Mouse (Mus musculus) limb, embryonic 10.5 days (tissue): Measurements from ENCODE around the gene Clec11a. TPM values are rescaled to one million over a fixed set of nuclear protein-coding genes. Genes with fewer than 3 reads are reported as not detected.

ENCODE experiments used
- DNase-seq: peaks from one replicate; pipeline ENCODE4 v3.0.0-alpha.2; 2017; ENCODE audit warnings: low spot score
- H3K27ac ChIP-seq: fragments of 300-500 bp; sonication (generic); 2 replicates; pipeline ENCODE4 v1.5.1; 2016; ENCODE audit warnings: mild to moderate bottlenecking
- H3K27me3 ChIP-seq: fragments of 300-500 bp; sonication (generic); 2 replicates; pipeline ENCODE4 v1.6.1; 2016; ENCODE audit warnings: low read depth, mild to moderate bottlenecking; ENCODE audit not compliant: poor library complexity, severe bottlenecking
- H3K36me3 ChIP-seq: fragments of 300-500 bp; sonication (generic); 2 replicates; pipeline ENCODE4 v1.6.1; 2016; ENCODE audit warnings: mild to moderate bottlenecking, moderate library complexity
- H3K4me1 ChIP-seq: fragments of 300-500 bp; sonication (generic); 2 replicates; pipeline ENCODE4 v1.6.1; 2016
- H3K4me3 ChIP-seq: fragments of 300-500 bp; sonication (generic); 2 replicates; pipeline ENCODE4 v1.5.1; 2016; ENCODE audit warnings: mild to moderate bottlenecking, moderate library complexity
- H3K9me3 ChIP-seq: fragments of 300-500 bp; sonication (generic); replicated peaks from 2 replicates; pipeline ENCODE4 v1.6.1; 2016; ENCODE audit warnings: mild to moderate bottlenecking
- WGBS: fragments of 180-500 bp; shearing (Covaris S2); methylation state at CpG from one replicate; pipeline ENCODE4 v1.1.7; 2016; 5-methylcytosine and 5-hydroxymethylcytosine counted together
- polyA plus RNA-seq: library from polyadenylated mRNA; unstranded; fragments of >200 nt; fragmentation: Nextera tagmentation; extraction: Ambion mirVana; gene quantifications from 2 replicates; pipeline ENCODE4 v1.2.1, GENCODE M21; 2016

The Clec11a gene
- polyA plus RNA-seq, 1 experiment from 2014 or later, result 1.7 TPM

GRCm38 (mm10) chr7:44340226-44340625 lies 33.5 kb upstream of the Clec11a start:
- no peak for DNase-seq
- Histone ChIP-seq H3K4me3 (no peak overlapping the region), H3K36me3 (no peaks in the 10 kb centered on the region), H3K9me3 (no peaks in the 10 kb centered on the region), H3K27me3 (peaks cover 100% of the 10 kb centered on the region), H3K4me1 (peaks cover 19% of the 10 kb centered on the region), H3K27ac (no peak overlapping the region)
- WGBS, result 69% methylated on average over 6 of the region's 6 CpGs

GRCm38 (mm10) chr7:44337121-44337849 lies 30.6 kb upstream of the Clec11a start:
- Histone ChIP-seq H3K36me3 (no peaks in the 10 kb centered on the region), H3K4me1 (peaks cover 12% of the 10 kb centered on the region), H3K9me3 (no peaks in the 10 kb centered on the region), H3K27me3 (peaks cover 96% of the 10 kb centered on the region), H3K4me3 (no peak overlapping the region), H3K27ac (no peak overlapping the region)
- DNase-seq, result no peak
- 5% methylated on average over 32 of the region's 32 CpGs for WGBS

- Histone ChIP-seq H3K9me3 (no peaks in the 10 kb centered on the region), H3K27ac (no peak overlapping the region), H3K36me3 (no peaks in the 10 kb centered on the region), H3K4me1 (peaks cover 12% of the 10 kb centered on the region), H3K4me3 (peak overlapping the region; percentile 51), H3K27me3 (peaks cover 91% of the 10 kb centered on the region)
- DNase-seq, result no peak
- 3% methylated on average over 53 of the region's 54 CpGs for WGBS
Observed at GRCm38 (mm10) chr7:44336046-44337021, 29.6 kb upstream of the Clec11a start.

DNA sequence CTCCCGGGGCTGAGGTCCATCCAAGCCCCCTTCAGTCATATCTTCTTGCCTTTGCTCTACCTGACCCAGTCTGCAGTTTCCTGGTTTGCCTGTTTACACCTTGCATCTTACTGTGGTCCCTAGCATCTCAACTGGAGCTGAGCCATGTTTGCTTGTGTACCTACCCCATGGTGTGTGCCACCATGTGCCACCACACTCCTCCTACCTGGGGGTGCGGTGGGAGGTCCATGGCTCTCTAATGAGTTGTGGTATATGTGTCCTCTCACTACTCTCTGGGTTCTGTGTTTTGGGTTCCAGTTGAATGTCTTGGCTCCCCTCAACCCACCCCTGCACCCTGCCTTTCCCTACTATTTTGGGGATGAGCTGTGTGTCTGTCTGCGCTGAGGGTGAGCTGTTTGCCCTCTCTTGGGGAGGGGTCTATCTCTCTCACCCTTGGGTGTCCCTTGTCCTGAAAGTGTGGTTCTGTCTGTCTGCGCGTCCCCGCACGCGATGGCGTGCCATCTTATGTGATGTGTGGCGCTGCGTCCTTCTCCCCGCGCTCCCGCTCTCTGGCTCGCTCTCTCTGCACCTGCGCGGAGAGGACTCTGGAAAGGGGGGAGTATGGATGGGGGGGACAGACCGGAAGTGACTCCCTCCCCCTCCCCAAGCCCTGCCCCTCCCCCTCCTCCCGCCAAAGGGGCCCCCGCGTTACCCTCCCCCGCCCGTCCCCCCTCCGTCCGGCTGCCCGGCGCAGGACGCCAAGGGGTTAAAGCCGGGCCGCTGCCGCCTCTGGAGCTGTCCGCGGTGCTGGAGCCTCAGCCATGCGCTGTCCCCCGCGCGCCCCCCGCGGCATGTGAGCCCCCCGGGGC lies 28.6 kb upstream of the Clec11a start:
- Histone ChIP-seq H3K27me3 (peaks cover 83% of the 10 kb centered on the region), H3K4me1 (peaks cover 12% of the 10 kb centered on the region), H3K4me3 (peak overlapping the region; percentile 51), H3K27ac (no peak overlapping the region), H3K9me3 (no peaks in the 10 kb centered on the region), H3K36me3 (no peaks in the 10 kb centered on the region)
- 4% methylated on average over 34 of the region's 40 CpGs for WGBS
- DNase-seq, result peak; percentile 82

DNA sequence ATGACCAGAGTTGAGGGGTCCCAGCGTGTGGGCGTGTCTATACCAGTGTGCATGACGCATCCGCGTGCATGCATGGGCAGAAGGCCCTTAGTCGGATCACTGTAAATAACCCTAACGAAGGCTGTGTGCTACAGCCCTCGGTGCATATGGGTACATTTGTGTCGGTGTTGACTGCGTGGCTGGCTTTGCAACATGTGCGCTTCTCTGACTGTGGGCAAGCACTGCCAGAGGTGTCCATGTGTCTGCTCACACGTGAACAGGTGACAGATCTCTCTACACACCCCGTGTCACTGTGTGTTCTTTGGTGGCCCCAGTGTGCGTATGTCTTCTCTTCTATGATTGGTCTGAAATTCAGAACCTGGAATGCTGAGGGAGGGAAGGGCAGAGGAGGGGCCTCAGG lies 27.4 kb upstream of the Clec11a start:
- no peaks in the 10 kb centered on the region for H3K9me3 ChIP-seq
- 63% methylated on average over 14 of the region's 14 CpGs for WGBS
- no peaks in the 10 kb centered on the region for H3K36me3 ChIP-seq
- H3K27ac ChIP-seq, result no peak overlapping the region
- peaks cover 12% of the 10 kb centered on the region for H3K4me1 ChIP-seq
- no peak for DNase-seq
- H3K27me3 ChIP-seq, result peaks cover 72% of the 10 kb centered on the region
- no peak overlapping the region for H3K4me3 ChIP-seq

- Histone ChIP-seq H3K27ac (no peak overlapping the region), H3K36me3 (no peaks in the 10 kb centered on the region), H3K4me1 (peaks cover 12% of the 10 kb centered on the region), H3K4me3 (no peak overlapping the region), H3K9me3 (no peaks in the 10 kb centered on the region), H3K27me3 (peaks cover 61% of the 10 kb centered on the region)
- WGBS, result 68% methylated on average over 3 of the region's 3 CpGs
- no peak for DNase-seq
Observed at GRCm38 (mm10) chr7:44332336-44332735, 25.6 kb upstream of the Clec11a start.

DNA sequence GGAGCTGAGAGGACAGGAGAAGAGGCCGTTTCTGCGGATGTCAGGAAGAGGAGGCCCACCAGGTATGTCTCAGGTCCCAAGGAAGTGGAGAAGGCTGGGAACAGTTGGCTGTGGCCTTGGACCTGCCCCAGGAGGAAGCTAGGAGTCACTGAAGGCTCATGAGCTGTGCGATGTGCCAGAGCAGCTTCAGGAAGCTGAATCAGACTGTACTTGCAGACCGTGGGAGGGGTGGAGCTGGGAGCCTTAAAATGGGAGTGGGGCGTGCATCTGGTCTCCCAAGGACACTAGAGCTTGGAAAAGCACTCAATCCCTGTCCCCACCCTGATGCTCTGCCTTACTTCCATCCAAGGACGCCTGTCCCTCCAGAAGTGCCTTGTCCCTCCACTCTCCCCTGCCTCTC lies 19.9 kb upstream of the Clec11a start:
- H3K4me3 ChIP-seq, result no peak overlapping the region
- WGBS, result 49% methylated on average over 6 of the region's 6 CpGs
- peaks cover 34% of the 10 kb centered on the region; the same call in 1 of the 2 replicates for H3K27me3 ChIP-seq
- H3K9me3 ChIP-seq, result no peaks in the 10 kb centered on the region
- no peak overlapping the region for H3K27ac ChIP-seq
- H3K4me1 ChIP-seq, result peaks cover 7% of the 10 kb centered on the region; the same call in 1 of the 2 replicates
- H3K36me3 ChIP-seq, result no peaks in the 10 kb centered on the region
- DNase-seq, result no peak

DNA sequence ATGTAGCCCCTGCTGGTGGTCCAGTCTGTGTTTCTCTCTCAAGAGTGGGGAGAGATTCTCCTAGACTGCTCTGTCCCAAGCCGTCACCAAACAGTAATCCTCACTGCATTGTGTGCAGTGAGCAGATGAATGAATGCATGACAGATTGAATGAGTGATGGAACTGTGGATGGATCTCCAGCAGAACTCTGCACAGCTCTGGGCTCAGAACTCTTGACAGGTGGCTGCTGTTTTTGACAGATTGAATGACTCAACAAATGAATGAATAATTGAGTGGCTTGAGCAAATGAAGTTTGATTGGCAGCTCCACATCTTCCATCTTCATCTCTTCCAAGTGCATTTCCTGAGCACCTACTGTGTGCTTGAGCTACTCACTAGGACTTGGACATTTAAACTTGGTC lies 15.6 kb upstream of the Clec11a start:
- Histone ChIP-seq H3K36me3 (no peaks in the 10 kb centered on the region), H3K27ac (no peak overlapping the region), H3K9me3 (no peaks in the 10 kb centered on the region), H3K27me3 (peaks cover 21% of the 10 kb centered on the region; the same call in 1 of the 2 replicates), H3K4me3 (no peak overlapping the region), H3K4me1 (peaks cover 7% of the 10 kb centered on the region; the same call in 1 of the 2 replicates)
- no peak for DNase-seq
- WGBS, result 80% methylated on average over 1 of the region's 1 CpGs

DNA sequence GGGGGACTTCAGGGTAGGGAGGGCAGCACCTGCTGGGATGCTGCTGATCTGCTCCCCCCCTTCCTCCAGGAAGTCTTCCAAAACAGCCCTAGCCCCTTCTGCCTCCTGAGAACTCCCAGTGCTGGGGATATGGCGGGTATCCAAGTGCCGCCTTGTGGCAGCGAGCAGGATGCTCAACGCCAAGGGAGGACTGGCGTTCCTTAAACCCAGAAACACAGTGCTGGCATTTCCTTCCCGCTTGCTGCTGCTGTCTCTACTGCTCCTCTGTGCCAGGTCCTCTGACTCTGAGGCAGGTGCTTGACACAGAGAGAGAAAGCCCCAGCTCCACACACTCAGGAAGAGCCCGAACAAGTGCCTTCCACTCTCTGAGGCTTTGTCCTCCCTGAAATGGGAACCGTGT lies 14.2 kb upstream of the Clec11a start:
- no peaks in the 10 kb centered on the region for H3K36me3 ChIP-seq
- H3K27ac ChIP-seq, result no peak overlapping the region
- no peaks in the 10 kb centered on the region for H3K9me3 ChIP-seq
- H3K4me3 ChIP-seq, result no peak overlapping the region
- 49% methylated on average over 8 of the region's 8 CpGs for WGBS
- no peak for DNase-seq
- peaks cover 7% of the 10 kb centered on the region; the same call in 1 of the 2 replicates for H3K27me3 ChIP-seq
- H3K4me1 ChIP-seq, result no peaks in the 10 kb centered on the region

GRCm38 (mm10) chr7:44317913-44318312 lies 11.2 kb upstream of the Clec11a start:
- no peak overlapping the region for H3K27ac ChIP-seq
- H3K27me3 ChIP-seq, result peaks cover 10% of the 10 kb centered on the region
- no peaks in the 10 kb centered on the region for H3K36me3 ChIP-seq
- H3K9me3 ChIP-seq, result no peaks in the 10 kb centered on the region
- 39% methylated on average over 4 of the region's 4 CpGs for WGBS
- H3K4me1 ChIP-seq, result no peaks in the 10 kb centered on the region
- H3K4me3 ChIP-seq, result no peak overlapping the region
- no peak for DNase-seq

DNA sequence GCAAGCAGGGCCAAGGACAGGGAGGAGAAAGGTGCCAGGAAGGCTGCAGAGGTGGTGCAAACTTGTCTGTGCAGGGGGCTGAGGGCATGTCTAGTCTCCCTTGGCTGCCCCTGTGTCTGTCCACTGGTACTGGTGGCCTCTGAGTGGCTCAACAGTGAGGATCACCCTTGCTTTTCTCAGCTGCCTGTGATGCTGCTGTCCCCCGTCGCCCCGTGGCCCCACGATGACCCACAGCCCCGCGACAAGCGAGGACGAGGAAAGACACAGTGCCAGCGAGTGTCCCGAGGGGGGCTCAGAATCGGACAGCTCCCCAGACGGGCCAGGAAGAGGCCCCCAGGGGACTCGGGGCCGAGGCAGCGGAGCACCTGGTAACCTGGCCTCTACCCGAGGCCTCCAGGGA lies 5.8 kb upstream of the Clec11a start:
- Histone ChIP-seq H3K4me3 (no peak overlapping the region), H3K9me3 (no peaks in the 10 kb centered on the region), H3K27ac (no peak overlapping the region), H3K4me1 (peaks cover 33% of the 10 kb centered on the region), H3K36me3 (no peaks in the 10 kb centered on the region), H3K27me3 (peaks cover 64% of the 10 kb centered on the region)
- no peak for DNase-seq
- WGBS, result 56% methylated on average over 16 of the region's 16 CpGs

- WGBS, result 14% methylated on average over 6 of the region's 6 CpGs
- H3K27ac ChIP-seq, result no peak overlapping the region
- H3K36me3 ChIP-seq, result no peaks in the 10 kb centered on the region
- peak overlapping the region; percentile 61 for H3K4me3 ChIP-seq
- no peak for DNase-seq
- H3K9me3 ChIP-seq, result no peaks in the 10 kb centered on the region
- H3K27me3 ChIP-seq, result peaks cover 71% of the 10 kb centered on the region
- peaks cover 39% of the 10 kb centered on the region for H3K4me1 ChIP-seq
Observed at GRCm38 (mm10) chr7:44311713-44312304, 5.1 kb upstream of the Clec11a start.
